Mouse (Mus musculus): ENCODE measurements around the gene Ckm. TPM values are rescaled to one million over a fixed set of nuclear protein-coding genes. Genes with fewer than 3 reads are reported as not detected.

The Ckm gene
- polyA plus RNA-seq, 2 experiments, result 0.12 to 0.19 TPM

DNA sequence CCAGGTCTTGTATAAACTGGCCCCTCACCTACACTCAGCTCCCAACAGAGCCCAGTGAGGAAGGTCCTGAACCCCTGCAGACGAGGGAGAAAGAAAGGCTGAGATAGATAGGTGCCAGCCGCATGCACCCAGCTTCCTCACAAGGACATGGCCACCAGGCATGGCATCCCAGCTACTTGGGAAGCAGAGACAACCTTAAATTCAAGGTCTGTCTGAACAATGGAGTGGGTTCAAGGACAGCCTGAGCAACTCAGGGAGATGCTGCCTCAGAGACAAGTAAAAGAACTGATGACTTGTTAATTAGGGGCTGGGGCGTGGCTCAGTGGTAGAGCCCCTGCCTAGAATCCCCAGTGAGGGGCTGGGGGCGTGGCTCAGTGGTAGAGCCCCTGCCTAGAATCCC lies 50.6 kb downstream of the Ckm start:
- WGBS (ENCODE audit: insufficient replicate concordance), result 61% methylated on average over 4 of the region's 4 CpGs
- ATAC-seq (ENCODE audit: insufficient read depth) (no peak), DNase-seq (ENCODE audit: low read depth in 3 of 3, low spot score in 3 of 3) (no peak)
- H3K9ac ChIP-seq (replicated peaks), result no peak overlapping the region
- no peaks in the 10 kb centered on the region for H3K27me3 ChIP-seq (ENCODE audit: control insufficient read depth, insufficient read depth, low read length)
- H3K4me3 ChIP-seq (ENCODE audit: insufficient read depth in 1 of 2, low read depth in 2 of 2, low read length in 2 of 2), result no peak overlapping the region
- H3K36me3 ChIP-seq (replicated peaks; ENCODE audit: control insufficient read depth, insufficient read depth, low read depth), result no peaks in the 10 kb centered on the region
- no peaks in the 10 kb centered on the region for H3K9me3 ChIP-seq (ENCODE audit: control insufficient read depth, low read length)
- TF ChIP-seq EP300 (IDR thresholded peaks at IDR 0.05; ENCODE audit: low read depth), result no peak
- no peak for TF ChIP-seq CTCF (IDR thresholded peaks at IDR 0.05; ENCODE audit: low read depth)
- no peaks in the 10 kb centered on the region for H3K4me1 ChIP-seq (replicated peaks; ENCODE audit: control insufficient read depth in 2 of 2, insufficient read depth in 2 of 2, low read length in 1 of 2)
- no peak overlapping the region for H3K27ac ChIP-seq
- no peak overlapping the region for H3K4me2 ChIP-seq (ENCODE audit: low read depth)

DNA sequence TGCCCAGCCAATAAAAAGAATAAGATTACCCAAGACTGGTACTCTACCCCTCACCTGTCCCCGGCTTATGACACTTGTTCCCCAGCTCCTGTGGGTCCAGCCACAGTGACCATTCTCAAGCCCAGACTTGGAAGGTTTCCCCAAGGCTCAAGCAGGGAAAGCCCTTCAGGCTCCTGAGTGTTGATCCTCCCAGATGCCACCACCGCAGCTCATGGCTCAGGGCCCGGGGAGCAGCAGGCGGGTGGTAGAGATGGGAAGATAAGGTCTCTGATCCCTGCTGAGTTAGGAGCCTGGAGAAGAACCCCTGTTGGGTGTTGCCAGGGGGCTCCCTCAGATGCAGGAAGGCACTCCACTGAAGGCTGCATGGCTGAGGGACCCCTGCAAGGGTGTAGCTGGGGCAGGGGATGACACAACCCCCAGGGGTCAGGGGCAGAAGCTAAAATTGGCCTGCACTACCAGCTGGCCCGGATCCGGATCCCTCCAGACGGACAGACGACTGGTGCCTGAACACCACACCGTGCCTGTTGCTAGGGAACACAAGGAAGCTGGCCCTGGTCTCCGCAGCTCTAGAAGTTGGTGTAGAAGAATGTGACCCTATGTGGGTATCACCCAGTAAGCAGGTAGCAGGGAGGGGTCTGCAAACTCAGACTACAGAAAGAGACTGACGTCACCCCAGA lies 51.4 kb downstream of the Ckm start:
- H3K27ac ChIP-seq, result no peak overlapping the region
- H3K9ac ChIP-seq (replicated peaks), result no peak overlapping the region
- H3K4me3 ChIP-seq (ENCODE audit: insufficient read depth in 1 of 2, low read depth in 2 of 2, low read length in 2 of 2), result no peak overlapping the region
- H3K9me3 ChIP-seq (ENCODE audit: control insufficient read depth, low read length), result no peaks in the 10 kb centered on the region
- TF ChIP-seq EP300 (IDR thresholded peaks at IDR 0.05; ENCODE audit: low read depth) (no peak), CTCF (IDR thresholded peaks at IDR 0.05; ENCODE audit: low read depth) (no peak)
- no peaks in the 10 kb centered on the region for H3K4me1 ChIP-seq (replicated peaks; ENCODE audit: control insufficient read depth in 2 of 2, insufficient read depth in 2 of 2, low read length in 1 of 2)
- H3K27me3 ChIP-seq (ENCODE audit: control insufficient read depth, insufficient read depth, low read length), result no peaks in the 10 kb centered on the region
- no peaks in the 10 kb centered on the region for H3K36me3 ChIP-seq (replicated peaks; ENCODE audit: control insufficient read depth, insufficient read depth, low read depth)
- no peak overlapping the region for H3K4me2 ChIP-seq (ENCODE audit: low read depth)
- WGBS (ENCODE audit: insufficient replicate concordance), result 69% methylated on average over 11 of the region's 11 CpGs
- DNase-seq (ENCODE audit: low read depth in 3 of 3, low spot score in 3 of 3) (no peak), ATAC-seq (ENCODE audit: insufficient read depth) (no peak)

DNA sequence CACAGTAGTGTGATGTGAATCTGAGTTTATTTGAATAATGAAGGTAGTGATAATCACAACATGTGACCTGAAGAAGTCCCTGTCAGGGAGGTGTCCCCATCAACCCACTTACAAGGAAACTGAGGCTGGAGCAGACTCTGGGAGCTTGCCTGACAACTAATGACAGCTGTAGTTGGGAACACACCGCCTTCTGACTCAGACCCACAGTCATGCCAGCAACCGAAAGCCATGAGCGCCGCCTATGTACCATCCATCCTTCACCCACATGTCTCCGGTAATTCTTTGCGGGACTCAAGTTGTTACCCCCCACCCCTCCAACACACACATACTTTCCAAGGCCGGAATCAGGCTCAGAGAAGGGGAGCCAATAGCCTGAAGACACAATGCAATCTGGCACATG lies 52.1 kb downstream of the Ckm start:
- H3K9me3 ChIP-seq (ENCODE audit: control insufficient read depth, low read length), result no peaks in the 10 kb centered on the region
- no peaks in the 10 kb centered on the region for H3K36me3 ChIP-seq (replicated peaks; ENCODE audit: control insufficient read depth, insufficient read depth, low read depth)
- no peak overlapping the region for H3K9ac ChIP-seq (replicated peaks)
- no peak for DNase-seq (ENCODE audit: low read depth in 3 of 3, low spot score in 3 of 3)
- no peak overlapping the region for H3K4me3 ChIP-seq (ENCODE audit: insufficient read depth in 1 of 2, low read depth in 2 of 2, low read length in 2 of 2)
- H3K27me3 ChIP-seq (ENCODE audit: control insufficient read depth, insufficient read depth, low read length), result no peaks in the 10 kb centered on the region
- no peak overlapping the region for H3K27ac ChIP-seq
- TF ChIP-seq EP300 (IDR thresholded peaks at IDR 0.05; ENCODE audit: low read depth) (no peak), CTCF (IDR thresholded peaks at IDR 0.05; ENCODE audit: low read depth) (no peak)
- H3K4me2 ChIP-seq (ENCODE audit: low read depth), result no peak overlapping the region
- ATAC-seq (ENCODE audit: insufficient read depth), result no peak
- 86% methylated on average over 7 of the region's 7 CpGs for WGBS (ENCODE audit: insufficient replicate concordance)
- no peaks in the 10 kb centered on the region for H3K4me1 ChIP-seq (replicated peaks; ENCODE audit: control insufficient read depth in 2 of 2, insufficient read depth in 2 of 2, low read length in 1 of 2)

DNA sequence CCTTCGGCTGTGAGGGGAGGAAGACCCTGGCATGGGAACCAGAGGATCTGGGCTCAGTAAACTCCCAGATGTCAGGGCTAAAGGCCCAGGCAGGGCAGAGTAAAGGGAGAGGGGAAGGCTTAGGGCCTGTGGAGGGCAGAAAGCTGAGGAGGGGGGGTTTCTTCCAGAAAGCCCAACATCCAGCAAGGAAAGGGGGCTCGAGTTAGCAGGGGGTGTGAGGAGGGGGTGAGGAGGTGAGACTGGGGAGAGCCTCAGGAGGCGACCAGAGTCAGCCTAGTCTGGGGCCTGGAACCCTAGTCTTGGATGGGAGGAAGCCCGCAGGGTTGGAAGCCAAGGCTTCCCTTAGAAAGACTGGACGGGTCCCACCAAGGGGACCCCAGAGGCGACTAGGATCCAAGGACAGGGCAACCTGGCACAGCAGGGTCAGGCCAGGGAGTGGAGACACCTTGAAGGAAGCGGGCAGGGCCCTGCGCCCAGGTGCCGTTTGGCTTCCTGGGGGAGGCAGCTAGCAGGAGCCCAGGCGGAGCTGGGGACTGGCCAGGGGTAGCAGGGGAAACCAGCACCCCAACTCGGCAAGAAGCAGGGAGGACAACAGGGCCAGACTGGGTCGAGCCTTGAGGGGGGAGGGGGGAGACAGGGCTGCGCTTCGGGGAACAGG lies 53.0 kb downstream of the Ckm start:
- no peak overlapping the region for H3K27ac ChIP-seq

DNA sequence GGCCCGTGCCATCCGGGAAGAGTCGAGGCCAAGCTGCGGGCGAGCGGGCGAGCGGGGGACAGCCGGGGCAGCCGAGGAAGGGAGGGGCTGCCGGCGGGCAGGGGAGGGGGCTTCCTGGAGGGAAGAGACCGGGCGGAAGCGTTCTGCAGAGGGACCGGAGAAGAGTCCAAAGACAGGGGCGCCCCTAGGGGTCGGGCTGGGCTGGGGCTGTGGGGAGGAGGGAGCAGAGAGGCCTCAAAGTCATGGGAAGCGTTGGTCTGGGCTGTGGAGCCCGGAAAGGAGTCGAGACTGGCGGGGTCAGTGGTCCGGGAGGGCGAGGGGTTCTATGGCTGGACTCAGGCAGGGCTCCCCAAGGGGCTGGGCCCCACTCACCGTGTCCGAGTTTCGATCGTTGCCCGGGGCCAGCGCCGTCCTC lies 53.5 kb downstream of the Ckm start:
- peak in 2 of 3 experiments; percentile 18 to 20 for DNase-seq (ENCODE audit: low read depth in 3 of 3, low spot score in 3 of 3)
- H3K4me3 ChIP-seq (ENCODE audit: insufficient read depth in 1 of 2, low read depth in 2 of 2, low read length in 2 of 2), result peak overlapping the region; percentile 73 to 78
- ATAC-seq (ENCODE audit: insufficient read depth), result peak; percentile 42
- no peaks in the 10 kb centered on the region for H3K27me3 ChIP-seq (ENCODE audit: control insufficient read depth, insufficient read depth, low read length)
- TF ChIP-seq EP300 (IDR thresholded peaks at IDR 0.05; ENCODE audit: low read depth) (no peak), CTCF (IDR thresholded peaks at IDR 0.05; ENCODE audit: low read depth) (peak; percentile 41; the same call in 1 of the 2 replicates)
- H3K4me2 ChIP-seq (ENCODE audit: low read depth), result peak overlapping the region; percentile 85
- 1% methylated on average over 31 of the region's 31 CpGs for WGBS (ENCODE audit: insufficient replicate concordance)
- H3K27ac ChIP-seq, result no peak overlapping the region
- peak overlapping the region; percentile 73 for H3K9ac ChIP-seq (replicated peaks)
- H3K36me3 ChIP-seq (replicated peaks; ENCODE audit: control insufficient read depth, insufficient read depth, low read depth), result no peaks in the 10 kb centered on the region
- no peaks in the 10 kb centered on the region for H3K9me3 ChIP-seq (ENCODE audit: control insufficient read depth, low read length)
- H3K4me1 ChIP-seq (replicated peaks; ENCODE audit: control insufficient read depth in 2 of 2, insufficient read depth in 2 of 2, low read length in 1 of 2), result 0 out of 4 replicates have a peak, but pooled peaks cover 0 to 2% of the 10 kb centered on the region in 2 experiments

More for the DNA sequence above, 53.0 kb downstream of the Ckm start:
- DNase-seq (ENCODE audit: low read depth in 3 of 3, low spot score in 3 of 3) (no peak), ATAC-seq (ENCODE audit: insufficient read depth) (0 out of 2 replicates have a peak, but pooled peaks have one; percentile 3)
- no peaks in the 10 kb centered on the region for H3K36me3 ChIP-seq (replicated peaks; ENCODE audit: control insufficient read depth, insufficient read depth, low read depth)
- WGBS (ENCODE audit: insufficient replicate concordance), result 8% methylated on average over 14 of the region's 14 CpGs
- H3K9ac ChIP-seq (replicated peaks), result peak overlapping the region; percentile 73
- TF ChIP-seq EP300 (IDR thresholded peaks at IDR 0.05; ENCODE audit: low read depth) (no peak), CTCF (IDR thresholded peaks at IDR 0.05; ENCODE audit: low read depth) (no peak)
- 0 out of 4 replicates have a peak, but pooled peaks cover 0 to 2% of the 10 kb centered on the region in 2 experiments for H3K4me1 ChIP-seq (replicated peaks; ENCODE audit: control insufficient read depth in 2 of 2, insufficient read depth in 2 of 2, low read length in 1 of 2)
- no peaks in the 10 kb centered on the region for H3K9me3 ChIP-seq (ENCODE audit: control insufficient read depth, low read length)
- H3K27me3 ChIP-seq (ENCODE audit: control insufficient read depth, insufficient read depth, low read length), result no peaks in the 10 kb centered on the region
- peak overlapping the region; percentile 85 for H3K4me2 ChIP-seq (ENCODE audit: low read depth)
- H3K4me3 ChIP-seq (ENCODE audit: insufficient read depth in 1 of 2, low read depth in 2 of 2, low read length in 2 of 2), result peak overlapping the region; percentile 73 to 78

Data from liver, embryonic 14.5 days (tissue).